Mouse (Mus musculus) stomach, embryonic 15.5 days (tissue): ENCODE results near the gene Ippk. TPM values are rescaled to one million over a fixed set of nuclear protein-coding genes. Genes with fewer than 3 reads are reported as not detected.

Experiments
- ATAC-seq: fragments of 200-750 bp; cut with Nextera tagmentation; 2 replicates; pipeline ENCODE4 v1.8.0; 2017; ENCODE audit warnings: low read depth, moderate number of reproducible peaks, moderate TSS enrichment; ENCODE audit not compliant: insufficient read depth, low FRiP score
- H3K27ac ChIP-seq: fragments of 300-500 bp; sonication (generic); 2 replicates; pipeline ENCODE4 v1.5.1; 2015; ENCODE audit warnings: mild to moderate bottlenecking, inconsistent platforms
- H3K27me3 ChIP-seq: fragments of 300-500 bp; sonication (generic); replicated peaks from 2 replicates; pipeline ENCODE4 v1.6.1; 2015; ENCODE audit warnings: inconsistent platforms
- H3K36me3 ChIP-seq: fragments of 300-500 bp; sonication (generic); 2 replicates; pipeline ENCODE4 v1.6.1; 2015; ENCODE audit warnings: inconsistent platforms
- H3K4me1 ChIP-seq: fragments of 300-500 bp; sonication (generic); 2 replicates; pipeline ENCODE4 v1.6.1; 2015; ENCODE audit warnings: inconsistent platforms
- H3K4me2 ChIP-seq: fragments of 300-500 bp; sonication (generic); 2 replicates; pipeline ENCODE4 v1.6.1; 2015; ENCODE audit warnings: mild to moderate bottlenecking, inconsistent platforms
- H3K4me3 ChIP-seq: fragments of 300-500 bp; sonication (generic); replicated peaks from 2 replicates; pipeline ENCODE4 v1.5.1; 2015; ENCODE audit warnings: inconsistent platforms
- H3K9ac ChIP-seq: fragments of 300-500 bp; sonication (generic); 2 replicates; pipeline ENCODE4 v1.6.1; 2015; ENCODE audit warnings: inconsistent platforms
- H3K9me3 ChIP-seq: fragments of 300-500 bp; sonication (generic); 2 replicates; pipeline ENCODE4 v1.6.1; 2016; ENCODE audit warnings: inconsistent platforms
- WGBS: fragments of 180-500 bp; shearing (Covaris S2); methylation state at CpG from one replicate; pipeline ENCODE4 v1.1.7; 2015; 5-methylcytosine and 5-hydroxymethylcytosine counted together
- polyA plus RNA-seq: library from polyadenylated mRNA; unstranded; fragments of >200 nt; fragmentation: Nextera tagmentation; extraction: Ambion mirVana; gene quantifications from 2 replicates; pipeline ENCODE4 v1.2.1, GENCODE M21; 2015

Ippk gene
- polyA plus RNA-seq, 1 experiment from 2014 or later = 17.3 TPM

- ATAC-seq = no peak
- Histone ChIP-seq H3K27ac (no peak within 1 kb of the TSS), H3K9ac (no peak within 1 kb of the TSS), H3K4me2 (no peak within 1 kb of the TSS), H3K27me3 (no peaks in the 10 kb centered on the region), H3K4me1 (no peaks in the 10 kb centered on the region), H3K36me3 (no peaks in the 10 kb centered on the region), H3K9me3 (no peaks in the 10 kb centered on the region), H3K4me3 (no peak within 1 kb of the TSS)
- WGBS = 53% methylated on average over 6 of the region's 6 CpGs
Measured at GRCm38 (mm10) chr13:49492376-49493368, 71.6 kb downstream of the Ippk start, which contains the start of gene Tes3-ps. Gene Tes3-ps (plus strand): TSS chr13:49493318.

GRCm38 (mm10) chr13:49504510-49504909 is 83.5 kb downstream of the Ippk start, which contains the start of gene Ecm2:
Gene Ecm2 (plus strand): TSS chr13:49504810.
- no peaks in the 10 kb centered on the region for H3K9me3 ChIP-seq
- no peaks in the 10 kb centered on the region for H3K27me3 ChIP-seq
- WGBS = 64% methylated on average over 4 of the region's 4 CpGs
- H3K9ac ChIP-seq = no peak within 1 kb of the TSS
- ATAC-seq = no peak
- H3K27ac ChIP-seq = no peak within 1 kb of the TSS
- H3K4me2 ChIP-seq = no peak within 1 kb of the TSS
- H3K36me3 ChIP-seq = no peaks in the 10 kb centered on the region
- H3K4me1 ChIP-seq = 0 out of 2 replicates have a peak, but pooled peaks cover 3% of the 10 kb centered on the region
- H3K4me3 ChIP-seq = no peak within 1 kb of the TSS

GRCm38 (mm10) chr13:49505776-49506175 is 84.7 kb downstream of the Ippk start:
- Histone ChIP-seq H3K9ac (no peak overlapping the region), H3K4me1 (0 out of 2 replicates have a peak, but pooled peaks cover 3% of the 10 kb centered on the region), H3K27ac (no peak overlapping the region), H3K27me3 (no peaks in the 10 kb centered on the region), H3K36me3 (no peaks in the 10 kb centered on the region), H3K4me3 (no peak overlapping the region), H3K9me3 (no peaks in the 10 kb centered on the region), H3K4me2 (no peak overlapping the region)
- 72% methylated on average over 4 of the region's 4 CpGs for WGBS
- no peak for ATAC-seq

- Histone ChIP-seq H3K4me1 (0 out of 2 replicates have a peak, but pooled peaks cover 3% of the 10 kb centered on the region), H3K4me2 (no peak overlapping the region), H3K36me3 (no peaks in the 10 kb centered on the region), H3K27me3 (no peaks in the 10 kb centered on the region), H3K9me3 (no peaks in the 10 kb centered on the region), H3K9ac (no peak overlapping the region), H3K4me3 (no peak overlapping the region), H3K27ac (no peak overlapping the region)
- ATAC-seq = no peak
- WGBS = 49% methylated on average over 3 of the region's 3 CpGs
Measured at GRCm38 (mm10) chr13:49507176-49507575, 86.1 kb downstream of the Ippk start.

Other genes with a start within 250 kb of the Ippk start
- 52.5 and 54.3 TPM in 2 replicates for gene Ninj1, start 233.8 kb upstream of the Ippk start, polyA plus RNA-seq
- 50.5 and 52.4 TPM in 2 replicates for gene Card19, start 205.2 kb upstream of the Ippk start, polyA plus RNA-seq
- gene Susd3, start 172.5 kb upstream of the Ippk start, polyA plus RNA-seq = 1.5 and 2.3 TPM in 2 replicates
- gene Fgd3, start 100.9 kb upstream of the Ippk start, polyA plus RNA-seq = 0.40 and 0.65 TPM in 2 replicates
- 23.5 and 26.2 TPM in 2 replicates for gene Bicd2, start 79.7 kb upstream of the Ippk start, polyA plus RNA-seq
- 1.1 and 2.6 TPM in 2 replicates for gene Tes3-ps, start 72.1 kb downstream of the Ippk start, polyA plus RNA-seq
- gene Ecm2, start 83.6 kb downstream of the Ippk start, polyA plus RNA-seq = 0.98 and 1.3 TPM in 2 replicates
- gene Aspn, start 123.2 kb downstream of the Ippk start, polyA plus RNA-seq = 52.1 and 63.9 TPM in 2 replicates
- gene Omd, start 161.2 kb downstream of the Ippk start, polyA plus RNA-seq = 0.81 and 0.90 TPM in 2 replicates
- gene Ogn, start 186.8 kb downstream of the Ippk start, polyA plus RNA-seq = 96.0 and 101 TPM in 2 replicates
- gene Cenpp, start 231.5 kb downstream of the Ippk start, polyA plus RNA-seq = 24.1 and 25.9 TPM in 2 replicates
- gene Nol8, start 231.8 kb downstream of the Ippk start, polyA plus RNA-seq = 13.4 and 17.5 TPM in 2 replicates